Mouse (Mus musculus) frontal cortex, postnatal 10 days (tissue): ENCODE results near the gene Rad18.
"Not testable (repeated sequence)": the region's sequence is repeated elsewhere in the genome, so short reads cannot be mapped to it uniquely, and the experiment has no call there.

ENCODE experiments used
- DNase-seq, 2 experiments: peaks; one replicate each; pipeline ENCODE4 v3.0.0; 2022; ENCODE audit warnings: low spot score in 2 of 2, mixed read lengths in 1 of 2

Gene Rad18

DNA sequence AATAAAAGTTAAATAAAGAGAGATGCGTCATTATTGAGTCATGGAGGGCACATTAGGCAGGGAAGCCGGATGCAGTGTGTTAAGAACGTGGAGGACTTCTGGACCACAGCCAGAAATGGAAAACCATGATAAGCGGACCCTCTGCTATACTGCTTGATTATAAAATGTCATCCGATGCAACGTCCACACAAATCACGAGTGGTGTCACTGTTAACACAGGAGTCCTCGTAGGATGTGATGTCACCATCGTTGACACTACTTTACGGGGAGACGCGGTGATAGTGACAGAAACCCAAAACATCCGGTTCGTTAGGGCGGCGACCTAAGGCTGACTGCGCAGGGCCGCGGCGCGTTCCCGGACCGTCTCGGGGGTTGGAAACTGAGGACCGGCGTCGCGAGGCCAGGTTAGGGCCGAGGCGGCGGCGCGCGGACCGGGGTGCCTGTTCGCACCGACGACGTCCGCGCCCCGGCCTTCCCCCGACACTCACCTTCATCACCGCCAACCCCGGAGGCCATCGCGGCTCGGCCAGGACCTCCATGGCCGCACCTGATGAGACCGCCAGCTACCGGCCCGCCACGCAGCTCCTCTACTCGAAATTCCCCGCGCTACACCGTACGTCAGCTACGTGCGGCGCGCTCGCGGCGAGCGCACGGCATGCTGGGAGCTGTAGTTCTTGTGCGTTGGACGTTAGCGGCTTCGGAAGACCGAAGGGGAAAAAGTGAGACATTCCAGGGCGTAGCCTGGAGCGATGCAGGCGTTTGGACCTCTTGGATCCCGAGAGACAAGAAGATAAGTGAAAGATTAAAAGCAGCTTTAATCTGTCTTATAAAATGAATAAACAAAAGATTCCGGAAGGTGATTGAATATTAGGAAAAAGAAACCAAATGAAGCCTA lies at the start of gene Rad18:
Rad18 (minus strand) TSS at position 631 of the 895 bp plus-strand sequence.
- DNase-seq, result peak; percentile 68 to 84

- no peak for DNase-seq
Measured at GRCm38 (mm10) chr6:112742297-112742696, 45.8 kb upstream of the Rad18 start.

DNA sequence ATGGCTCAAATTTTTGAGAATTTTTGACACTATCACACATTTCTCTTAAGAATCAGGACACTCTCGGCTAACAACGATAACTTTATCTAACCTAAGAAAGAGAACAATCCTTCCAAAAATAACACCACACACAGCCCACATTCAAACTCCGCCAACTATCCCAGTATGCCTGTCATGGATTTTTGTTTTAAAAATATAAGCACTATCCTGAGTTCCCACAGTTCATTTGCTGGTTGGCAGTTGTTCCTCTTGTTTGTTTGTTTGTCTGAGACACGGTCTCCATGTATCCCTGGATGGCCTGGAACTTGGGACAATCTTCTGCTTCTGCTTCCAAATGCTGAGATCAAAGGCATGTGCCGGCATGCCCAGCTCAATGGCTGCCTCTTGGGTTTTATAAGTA lies 45.3 kb upstream of the Rad18 start:
- no peak for DNase-seq

DNA sequence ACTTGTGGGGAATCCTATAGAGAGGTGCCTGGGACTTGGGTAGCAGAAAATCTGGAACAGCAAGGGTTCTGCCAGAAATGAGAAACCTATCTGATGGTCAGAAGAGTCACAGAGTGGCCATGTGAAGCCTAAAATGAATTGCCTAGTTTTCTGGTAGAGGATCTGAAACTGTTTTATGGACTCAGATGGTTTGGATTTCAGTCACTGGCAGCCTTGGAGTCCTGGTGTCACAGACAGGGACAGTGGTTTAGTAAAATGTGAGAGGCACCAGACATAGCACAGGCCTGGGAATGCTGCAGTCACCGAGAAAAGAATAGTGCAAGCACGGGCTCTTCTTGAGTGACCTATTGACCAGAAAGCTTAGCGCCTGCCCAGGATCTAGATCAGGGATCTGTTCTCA lies 43.1 kb upstream of the Rad18 start:
- DNase-seq, result no peak

GRCm38 (mm10) chr6:112738924-112739323 lies 42.4 kb upstream of the Rad18 start:
- no peak for DNase-seq

- no peak for DNase-seq
Measured at GRCm38 (mm10) chr6:112736471-112736870, 40.0 kb upstream of the Rad18 start.

- no peak for DNase-seq
Measured at GRCm38 (mm10) chr6:112735054-112735453, 38.6 kb upstream of the Rad18 start.

DNA sequence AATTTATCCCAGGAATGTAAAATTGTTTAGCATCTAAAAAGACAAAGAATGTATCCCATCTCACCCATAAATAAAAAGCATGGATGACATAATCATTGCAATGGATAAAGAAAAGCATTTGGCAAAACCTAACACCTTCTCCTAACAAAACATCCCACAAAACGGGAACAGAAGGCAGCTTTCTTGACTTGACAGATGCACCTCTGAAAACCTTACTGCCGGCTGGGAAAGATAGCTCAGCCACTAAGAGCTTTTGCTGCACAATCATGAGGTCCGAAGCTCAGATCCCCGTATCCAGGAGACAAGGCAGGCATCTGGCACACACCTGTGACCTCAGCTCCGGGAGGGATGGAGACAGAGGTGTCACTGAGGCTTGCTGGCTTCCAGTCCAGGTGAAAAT lies 37.5 kb upstream of the Rad18 start:
- no peak for DNase-seq

GRCm38 (mm10) chr6:112732434-112732833 lies 35.9 kb upstream of the Rad18 start:
- DNase-seq, result no peak

DNA sequence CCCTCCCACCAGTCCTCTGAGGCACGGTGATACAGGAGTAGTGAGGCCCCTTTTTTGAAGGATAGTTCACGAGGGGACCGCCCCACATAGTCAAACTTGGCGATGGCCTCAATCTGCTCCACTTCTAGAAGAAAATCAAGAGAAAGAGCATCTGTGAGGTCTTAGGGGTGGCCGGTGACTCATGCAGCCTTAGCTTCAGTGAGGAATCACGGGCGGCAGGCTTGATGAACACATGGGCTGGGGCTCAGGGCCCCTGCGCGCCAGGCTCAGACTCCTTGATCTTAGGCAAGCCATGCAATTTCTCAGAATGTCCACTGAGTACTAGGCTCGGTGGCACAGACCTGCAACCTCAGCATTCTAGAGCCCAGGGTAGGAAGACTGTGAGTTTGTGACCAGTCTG lies 34.9 kb upstream of the Rad18 start:
- DNase-seq, result no peak

- peak; percentile 68 to 77 for DNase-seq
Measured at GRCm38 (mm10) chr6:112728760-112729422, 32.4 kb upstream of the Rad18 start.

DNA sequence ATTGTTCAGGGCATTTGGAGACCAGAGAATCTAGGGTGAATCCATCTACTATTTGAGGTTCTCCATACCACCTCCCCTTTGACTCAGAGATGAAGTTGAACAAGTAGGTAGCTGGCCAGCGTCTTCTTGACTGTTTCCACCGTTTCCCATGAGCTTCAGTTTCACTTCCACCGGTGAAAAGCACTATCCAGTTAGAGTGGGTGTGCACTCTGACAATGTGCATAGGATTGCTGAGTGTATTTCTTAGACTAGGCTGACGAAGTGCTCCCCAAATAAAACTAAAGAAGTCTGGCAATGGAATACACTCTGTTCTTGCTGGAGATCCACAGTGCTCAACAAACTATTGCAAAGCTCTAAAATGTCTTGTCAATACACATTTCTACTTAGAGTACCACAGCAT lies 29.0 kb upstream of the Rad18 start:
- no peak for DNase-seq

- DNase-seq, result no peak
Measured at GRCm38 (mm10) chr6:112720409-112721080, 24.1 kb upstream of the Rad18 start.

GRCm38 (mm10) chr6:112719983-112720382 lies 23.5 kb upstream of the Rad18 start:
- DNase-seq, result no peak

GRCm38 (mm10) chr6:112717168-112717567 lies 20.7 kb upstream of the Rad18 start:
- no peak for DNase-seq

- no peak for DNase-seq
Measured at GRCm38 (mm10) chr6:112713951-112714350, 17.5 kb upstream of the Rad18 start.

GRCm38 (mm10) chr6:112702296-112702695 lies 5.8 kb upstream of the Rad18 start:
- not testable (repeated sequence) for DNase-seq

GRCm38 (mm10) chr6:112700392-112700791 lies 3.9 kb upstream of the Rad18 start:
- peak in 1 of 2 experiments; percentile 44 for DNase-seq

DNA sequence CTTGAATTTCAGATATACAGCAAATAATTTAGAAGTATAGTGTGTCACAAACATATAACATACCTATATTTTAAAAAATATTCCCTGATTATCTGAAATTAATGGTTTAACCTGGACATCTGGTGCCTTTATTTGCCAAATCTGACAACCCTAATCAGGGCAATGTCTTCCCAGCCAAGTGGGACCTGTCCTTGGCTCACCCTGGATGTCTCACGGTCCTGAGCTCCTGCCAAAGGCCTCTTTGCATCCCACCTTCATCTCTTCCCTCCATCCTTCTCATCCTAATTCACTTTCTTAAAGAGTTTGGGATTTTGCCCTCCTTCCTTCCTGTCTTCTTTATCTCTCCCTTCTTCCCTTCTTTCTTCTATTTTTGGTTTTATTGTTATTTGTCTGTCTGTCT lies 2.6 kb upstream of the Rad18 start:
- no peak for DNase-seq

DNA sequence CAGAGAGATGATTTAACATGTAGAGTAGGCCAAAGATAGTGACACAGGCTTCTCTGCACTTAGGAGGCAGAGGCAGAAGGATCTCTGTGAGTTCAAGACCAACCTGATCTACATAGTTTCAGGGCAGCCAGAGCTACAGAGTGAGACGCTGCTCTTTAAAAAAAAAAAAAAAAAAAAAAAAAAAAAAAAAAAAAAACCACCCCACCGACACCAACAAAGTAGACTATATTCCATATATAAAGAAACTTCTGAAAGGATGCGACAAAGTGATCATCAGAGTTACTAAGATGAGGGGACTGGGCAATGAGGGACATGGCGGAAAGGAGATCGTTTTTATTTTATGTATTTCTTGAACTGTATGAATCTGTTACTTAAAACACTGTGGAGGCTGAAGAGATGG lies 2.0 kb downstream of the Rad18 start:
- no peak for DNase-seq

GRCm38 (mm10) chr6:112691523-112691922 lies 5.0 kb downstream of the Rad18 start:
- DNase-seq, result no peak

DNA sequence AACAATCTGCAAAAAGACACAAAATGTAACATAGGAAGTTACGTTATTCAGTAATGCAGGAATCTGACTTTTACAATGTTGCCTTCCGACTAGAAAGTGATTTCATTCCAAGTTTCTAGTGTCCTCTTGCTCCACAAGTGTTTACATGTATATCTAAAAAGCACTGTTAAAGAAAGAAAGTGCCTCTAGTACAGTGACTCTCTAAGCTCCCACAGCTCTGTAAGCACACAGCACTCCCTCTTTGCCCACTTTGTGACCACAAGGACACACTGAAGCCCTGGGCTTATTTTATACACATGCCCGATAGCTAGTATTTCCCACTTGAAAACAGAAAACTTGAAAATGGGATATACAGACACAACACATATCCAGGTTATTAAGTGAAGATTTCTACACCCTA lies 8.5 kb downstream of the Rad18 start:
- DNase-seq, result no peak

- DNase-seq, result no peak
Measured at GRCm38 (mm10) chr6:112686485-112686884, 10.0 kb downstream of the Rad18 start.
